Mouse (Mus musculus): ENCODE results near the gene Prc1.

Prc1 gene

DNA sequence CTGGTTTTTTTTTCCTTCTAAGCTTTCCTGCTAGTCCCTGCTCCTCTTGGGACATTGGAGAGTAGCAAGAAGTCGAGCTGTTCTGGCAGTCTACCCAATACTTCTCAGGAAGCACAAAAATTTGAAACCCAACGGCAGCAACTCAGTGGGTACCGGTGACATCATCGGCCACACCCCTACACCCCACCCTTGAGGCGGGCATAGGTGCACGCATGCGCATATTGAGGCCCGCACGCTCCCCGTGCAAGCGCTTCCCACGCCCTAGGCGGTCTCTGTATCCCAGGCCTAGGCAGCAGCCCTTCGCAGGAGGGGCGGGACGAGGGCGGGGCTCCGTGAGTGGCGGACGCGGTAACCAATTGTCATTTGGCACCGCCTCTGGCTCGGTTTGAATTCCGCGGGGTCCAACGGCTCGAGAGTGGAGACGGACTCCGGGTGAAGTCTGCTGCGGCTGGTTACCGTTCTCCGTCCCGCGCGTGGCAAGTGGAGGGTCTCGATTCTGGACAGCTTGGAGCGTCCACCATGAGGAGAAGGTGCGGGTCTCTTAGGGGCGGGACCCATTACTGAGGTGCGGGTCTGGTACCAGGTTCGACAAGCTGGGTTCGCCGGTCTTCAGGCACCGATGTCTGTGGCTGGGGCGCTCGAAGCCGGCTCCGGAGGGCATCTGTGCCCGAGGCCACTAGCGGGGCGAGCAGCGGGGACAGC lies at the start of gene Prc1:
Prc1 (plus strand) TSS at position 389 of the 702 bp plus-strand sequence.
- peak; percentile 99 for DNase-seq (ENCODE audit: low read depth, low spot score)
- H3K36me3 ChIP-seq (ENCODE audit: control insufficient read depth, insufficient read depth, low read length, poor library complexity, severe bottlenecking): no peaks in the 10 kb centered on the region; the same call in 1 of the 2 replicates

DNA sequence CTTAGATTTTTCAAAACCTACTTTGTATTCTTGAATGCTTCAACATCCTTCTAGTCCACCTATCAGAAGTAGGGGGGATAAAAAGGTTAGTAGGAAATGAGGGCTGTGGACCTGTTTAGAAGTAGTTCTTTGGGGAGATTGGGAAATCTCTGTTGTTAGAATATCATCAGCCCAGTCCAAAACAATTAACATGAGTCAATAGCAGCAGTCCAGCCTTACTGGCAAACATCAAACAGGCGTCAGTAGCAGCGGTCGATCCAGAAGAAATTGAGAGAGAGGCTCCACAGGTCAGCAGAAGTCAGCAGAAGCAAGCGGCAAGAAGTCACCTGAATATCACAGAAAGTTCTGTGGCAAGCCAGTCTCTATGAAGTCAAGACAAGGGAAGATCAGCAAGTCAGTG lies 49.4 kb upstream of the Prc1 start:
- H3K27me3 ChIP-seq (ENCODE audit: control insufficient read depth, insufficient read depth, low read length, poor library complexity, severe bottlenecking): no peaks in the 10 kb centered on the region
- no peaks in the 10 kb centered on the region for H3K36me3 ChIP-seq (ENCODE audit: control insufficient read depth, insufficient read depth, low read length, poor library complexity, severe bottlenecking)
- DNase-seq (ENCODE audit: low read depth, low spot score): no peak

More for the DNA sequence above, at the start of gene Prc1:
- H3K27me3 ChIP-seq (ENCODE audit: control insufficient read depth, insufficient read depth, low read length, poor library complexity, severe bottlenecking): no peaks in the 10 kb centered on the region

- no peaks in the 10 kb centered on the region for H3K27me3 ChIP-seq (ENCODE audit: control insufficient read depth, insufficient read depth, low read length, poor library complexity, severe bottlenecking)
- H3K36me3 ChIP-seq (ENCODE audit: control insufficient read depth, insufficient read depth, low read length, poor library complexity, severe bottlenecking): no peaks in the 10 kb centered on the region
- DNase-seq (ENCODE audit: low read depth, low spot score): peak; percentile 97
Observed at GRCm38 (mm10) chr7:80246148-80246721, 48.0 kb upstream of the Prc1 start, which contains the start of gene Ttll13. Gene Ttll13, plus strand, starts transcription at chr7:80246376.

- DNase-seq (ENCODE audit: low read depth, low spot score): no peak
- Histone ChIP-seq H3K27me3 (ENCODE audit: control insufficient read depth, insufficient read depth, low read length, poor library complexity, severe bottlenecking) (no peaks in the 10 kb centered on the region), H3K36me3 (ENCODE audit: control insufficient read depth, insufficient read depth, low read length, poor library complexity, severe bottlenecking) (no peaks in the 10 kb centered on the region)
Observed at GRCm38 (mm10) chr7:80246859-80247258, 47.4 kb upstream of the Prc1 start.

- H3K27me3 ChIP-seq (ENCODE audit: control insufficient read depth, insufficient read depth, low read length, poor library complexity, severe bottlenecking): no peaks in the 10 kb centered on the region
- no peaks in the 10 kb centered on the region for H3K36me3 ChIP-seq (ENCODE audit: control insufficient read depth, insufficient read depth, low read length, poor library complexity, severe bottlenecking)
- DNase-seq (ENCODE audit: low read depth, low spot score): no peak
Observed at GRCm38 (mm10) chr7:80252437-80252836, 41.8 kb upstream of the Prc1 start.

DNA sequence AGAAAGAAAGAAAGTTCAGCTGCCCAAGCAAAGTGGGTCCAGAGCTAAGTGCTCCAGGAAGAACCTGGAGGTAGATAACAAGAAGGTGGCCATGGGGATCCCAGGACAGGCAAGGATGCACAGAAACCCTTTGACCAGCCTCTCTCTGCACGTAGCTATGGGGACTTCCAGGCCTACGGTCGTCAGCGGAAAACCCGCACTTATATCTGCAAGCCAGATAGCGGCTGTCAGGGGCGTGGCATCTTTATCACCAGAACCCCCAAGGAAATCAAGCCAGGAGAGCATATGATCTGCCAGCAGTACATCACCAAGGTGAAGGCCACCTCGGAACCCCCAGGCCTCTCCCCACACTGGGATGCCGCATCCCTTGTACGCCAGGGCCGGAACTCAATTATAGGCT lies 41.4 kb upstream of the Prc1 start:
- Histone ChIP-seq H3K27me3 (ENCODE audit: control insufficient read depth, insufficient read depth, low read length, poor library complexity, severe bottlenecking) (no peaks in the 10 kb centered on the region), H3K36me3 (ENCODE audit: control insufficient read depth, insufficient read depth, low read length, poor library complexity, severe bottlenecking) (no peaks in the 10 kb centered on the region)
- DNase-seq (ENCODE audit: low read depth, low spot score): no peak

GRCm38 (mm10) chr7:80255981-80256380 lies 38.3 kb upstream of the Prc1 start:
- peak; percentile 51 for DNase-seq (ENCODE audit: low read depth, low spot score)
- no peaks in the 10 kb centered on the region for H3K36me3 ChIP-seq (ENCODE audit: control insufficient read depth, insufficient read depth, low read length, poor library complexity, severe bottlenecking)
- no peaks in the 10 kb centered on the region for H3K27me3 ChIP-seq (ENCODE audit: control insufficient read depth, insufficient read depth, low read length, poor library complexity, severe bottlenecking)

- no peaks in the 10 kb centered on the region for H3K27me3 ChIP-seq (ENCODE audit: control insufficient read depth, insufficient read depth, low read length, poor library complexity, severe bottlenecking)
- no peaks in the 10 kb centered on the region for H3K36me3 ChIP-seq (ENCODE audit: control insufficient read depth, insufficient read depth, low read length, poor library complexity, severe bottlenecking)
- no peak for DNase-seq (ENCODE audit: low read depth, low spot score)
Observed at GRCm38 (mm10) chr7:80257706-80258105, 36.5 kb upstream of the Prc1 start.

- peak; percentile 85 for DNase-seq (ENCODE audit: low read depth, low spot score)
- H3K36me3 ChIP-seq (ENCODE audit: control insufficient read depth, insufficient read depth, low read length, poor library complexity, severe bottlenecking): peaks cover 8% of the 10 kb centered on the region
- H3K27me3 ChIP-seq (ENCODE audit: control insufficient read depth, insufficient read depth, low read length, poor library complexity, severe bottlenecking): no peaks in the 10 kb centered on the region
Observed at GRCm38 (mm10) chr7:80260625-80261371, 33.5 kb upstream of the Prc1 start, which contains the start of gene Ngrn. Gene Ngrn, plus strand, starts transcription at chr7:80261215.

DNA sequence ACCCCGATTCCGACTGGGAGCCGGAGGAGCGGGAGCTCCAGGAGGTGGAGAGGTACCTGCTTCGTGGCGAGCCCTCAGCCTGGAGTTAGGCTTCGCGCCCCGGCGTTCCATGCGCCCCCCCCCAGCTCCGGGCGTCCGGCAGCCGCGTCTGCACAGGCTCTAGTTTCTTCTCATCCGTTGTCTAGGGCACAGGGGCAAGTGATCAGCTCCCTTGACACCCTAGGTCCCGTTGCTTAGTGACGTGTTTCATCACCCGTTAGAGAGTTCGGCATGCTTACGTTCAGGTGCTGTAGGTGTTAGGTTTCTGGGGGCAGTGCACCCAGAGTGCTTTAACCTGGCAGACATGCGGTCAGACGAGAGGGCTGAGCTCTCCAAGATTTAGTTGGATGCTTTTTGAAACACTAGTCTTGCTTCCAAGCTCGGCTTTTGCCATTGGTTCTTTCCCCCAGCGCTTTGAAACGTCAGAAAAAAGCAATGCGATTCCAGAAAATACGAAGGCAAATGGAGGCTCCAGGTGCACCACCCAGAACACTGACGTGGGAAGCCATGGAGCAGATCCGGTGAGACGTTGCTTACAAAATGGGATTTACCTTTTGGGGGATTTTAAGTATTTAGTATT lies 32.8 kb upstream of the Prc1 start:
- Histone ChIP-seq H3K27me3 (ENCODE audit: control insufficient read depth, insufficient read depth, low read length, poor library complexity, severe bottlenecking) (no peaks in the 10 kb centered on the region), H3K36me3 (ENCODE audit: control insufficient read depth, insufficient read depth, low read length, poor library complexity, severe bottlenecking) (peaks cover 10% of the 10 kb centered on the region)
- peak; percentile 50 for DNase-seq (ENCODE audit: low read depth, low spot score)

- no peak for DNase-seq (ENCODE audit: low read depth, low spot score)
- H3K27me3 ChIP-seq (ENCODE audit: control insufficient read depth, insufficient read depth, low read length, poor library complexity, severe bottlenecking): no peaks in the 10 kb centered on the region
- H3K36me3 ChIP-seq (ENCODE audit: control insufficient read depth, insufficient read depth, low read length, poor library complexity, severe bottlenecking): peaks cover 11% of the 10 kb centered on the region
Observed at GRCm38 (mm10) chr7:80264606-80265005, 29.6 kb upstream of the Prc1 start.

DNA sequence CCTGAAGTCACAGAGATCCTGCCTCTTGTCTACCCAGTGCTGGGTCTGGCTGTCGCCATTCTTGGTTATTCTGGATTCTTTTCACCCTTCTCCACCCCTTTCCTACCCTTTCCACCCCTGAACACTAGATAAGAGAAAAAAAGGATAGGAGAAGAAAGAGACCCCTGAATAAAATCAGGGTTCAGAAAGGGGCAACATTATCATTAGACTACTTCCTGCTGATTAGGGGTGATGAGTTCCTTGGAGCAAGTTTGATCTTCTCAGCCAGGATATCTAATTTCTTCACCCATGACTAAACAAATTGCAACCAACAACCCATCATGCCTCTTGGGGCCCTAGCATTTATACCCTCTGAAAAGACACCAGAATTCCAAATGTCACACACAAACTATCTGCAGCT lies 26.5 kb upstream of the Prc1 start:
- DNase-seq (ENCODE audit: low read depth, low spot score): no peak
- no peaks in the 10 kb centered on the region for H3K27me3 ChIP-seq (ENCODE audit: control insufficient read depth, insufficient read depth, low read length, poor library complexity, severe bottlenecking)
- H3K36me3 ChIP-seq (ENCODE audit: control insufficient read depth, insufficient read depth, low read length, poor library complexity, severe bottlenecking): peaks cover 12% of the 10 kb centered on the region

- DNase-seq (ENCODE audit: low read depth, low spot score): peak; percentile 92
- no peaks in the 10 kb centered on the region for H3K27me3 ChIP-seq (ENCODE audit: control insufficient read depth, insufficient read depth, low read length, poor library complexity, severe bottlenecking)
- peaks cover 12% of the 10 kb centered on the region for H3K36me3 ChIP-seq (ENCODE audit: control insufficient read depth, insufficient read depth, low read length, poor library complexity, severe bottlenecking)
Observed at GRCm38 (mm10) chr7:80268897-80269750, 25.1 kb upstream of the Prc1 start, which contains the start of gene Vps33b. Gene Vps33b, plus strand, starts transcription at chr7:80269649.

DNA sequence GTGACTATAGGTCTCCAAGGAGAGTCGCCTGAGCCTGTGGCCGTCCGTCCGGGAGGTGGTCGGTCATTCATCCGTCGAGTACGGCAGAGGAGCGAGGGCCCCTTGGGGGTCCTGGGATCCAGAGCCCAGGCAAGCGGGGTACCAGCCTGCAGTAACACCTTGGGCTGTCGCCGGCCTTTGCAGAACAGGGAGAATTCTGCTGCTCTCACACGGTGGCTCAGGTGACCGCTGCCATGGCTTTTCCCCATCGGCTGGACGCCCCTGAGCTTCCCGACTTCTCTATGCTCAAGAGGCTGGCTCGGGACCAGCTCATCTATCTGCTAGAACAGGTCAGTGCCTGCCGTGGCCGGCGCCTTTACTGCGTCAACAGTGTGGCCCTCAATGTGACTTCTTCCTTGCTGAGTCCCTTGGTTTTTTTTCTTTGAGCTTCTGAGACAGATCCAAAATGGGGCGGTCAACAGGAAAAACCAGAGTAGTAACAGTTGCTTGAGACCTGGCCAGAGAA lies 24.4 kb upstream of the Prc1 start:
- no peak for DNase-seq (ENCODE audit: low read depth, low spot score)
- no peaks in the 10 kb centered on the region for H3K27me3 ChIP-seq (ENCODE audit: control insufficient read depth, insufficient read depth, low read length, poor library complexity, severe bottlenecking)
- H3K36me3 ChIP-seq (ENCODE audit: control insufficient read depth, insufficient read depth, low read length, poor library complexity, severe bottlenecking): peaks cover 7% of the 10 kb centered on the region

Measured in splenic B cell, adult 2 months (primary cell).